Mouse (Mus musculus) heart, embryonic 12.5 days (tissue): ENCODE measurements around the gene Egln1. TPM values are rescaled to one million over a fixed set of nuclear protein-coding genes. Genes with fewer than 3 reads are reported as not detected.

Source experiments
- ATAC-seq: fragments of 200-750 bp; cut with Nextera tagmentation; 2 replicates; pipeline ENCODE4 v1.8.0; 2017; ENCODE audit warnings: moderate TSS enrichment, moderate library complexity; ENCODE audit not compliant: insufficient number of reproducible peaks, low FRiP score
- H3K27ac ChIP-seq: fragments of 300-500 bp; sonication (generic); 2 replicates; pipeline ENCODE4 v1.5.1; 2016; ENCODE audit warnings: mild to moderate bottlenecking, moderate library complexity; ENCODE audit not compliant: poor library complexity, severe bottlenecking
- H3K27me3 ChIP-seq: fragments of 300-500 bp; sonication (generic); replicated peaks from 2 replicates; pipeline ENCODE4 v1.6.1; 2016; ENCODE audit warnings: mild to moderate bottlenecking, moderate library complexity
- H3K36me3 ChIP-seq: fragments of 300-500 bp; sonication (generic); 2 replicates; pipeline ENCODE4 v1.6.1; 2016; ENCODE audit warnings: mild to moderate bottlenecking, moderate library complexity
- H3K4me1 ChIP-seq: fragments of 300-500 bp; sonication (generic); replicated peaks from 2 replicates; pipeline ENCODE4 v1.6.1; 2016; ENCODE audit warnings: mild to moderate bottlenecking
- H3K4me2 ChIP-seq: fragments of 300-500 bp; sonication (generic); 2 replicates; pipeline ENCODE4 v1.6.1; 2016; ENCODE audit warnings: mild to moderate bottlenecking, moderate library complexity
- H3K4me3 ChIP-seq: fragments of 300-500 bp; sonication (generic); 2 replicates; pipeline ENCODE4 v1.5.1; 2016; ENCODE audit warnings: mild to moderate bottlenecking
- H3K9ac ChIP-seq: fragments of 300-500 bp; sonication (generic); 2 replicates; pipeline ENCODE4 v1.6.1; 2016; ENCODE audit warnings: mild to moderate bottlenecking, moderate library complexity
- H3K9me3 ChIP-seq: fragments of 300-500 bp; sonication (generic); replicated peaks from 2 replicates; pipeline ENCODE4 v1.6.1; 2016; ENCODE audit warnings: mild to moderate bottlenecking, moderate library complexity
- WGBS: fragments of 180-500 bp; shearing (Covaris S2); methylation state at CpG from one replicate; pipeline ENCODE4 v1.1.7; 2016; 5-methylcytosine and 5-hydroxymethylcytosine counted together
- polyA plus RNA-seq: library from polyadenylated mRNA; unstranded; fragments of >200 nt; fragmentation: Nextera tagmentation; extraction: Ambion mirVana; gene quantifications from 2 replicates; pipeline ENCODE4 v1.2.1, GENCODE M21; 2016

Gene Egln1
- polyA plus RNA-seq: 16.5 and 18.6 TPM in 2 replicates

DNA sequence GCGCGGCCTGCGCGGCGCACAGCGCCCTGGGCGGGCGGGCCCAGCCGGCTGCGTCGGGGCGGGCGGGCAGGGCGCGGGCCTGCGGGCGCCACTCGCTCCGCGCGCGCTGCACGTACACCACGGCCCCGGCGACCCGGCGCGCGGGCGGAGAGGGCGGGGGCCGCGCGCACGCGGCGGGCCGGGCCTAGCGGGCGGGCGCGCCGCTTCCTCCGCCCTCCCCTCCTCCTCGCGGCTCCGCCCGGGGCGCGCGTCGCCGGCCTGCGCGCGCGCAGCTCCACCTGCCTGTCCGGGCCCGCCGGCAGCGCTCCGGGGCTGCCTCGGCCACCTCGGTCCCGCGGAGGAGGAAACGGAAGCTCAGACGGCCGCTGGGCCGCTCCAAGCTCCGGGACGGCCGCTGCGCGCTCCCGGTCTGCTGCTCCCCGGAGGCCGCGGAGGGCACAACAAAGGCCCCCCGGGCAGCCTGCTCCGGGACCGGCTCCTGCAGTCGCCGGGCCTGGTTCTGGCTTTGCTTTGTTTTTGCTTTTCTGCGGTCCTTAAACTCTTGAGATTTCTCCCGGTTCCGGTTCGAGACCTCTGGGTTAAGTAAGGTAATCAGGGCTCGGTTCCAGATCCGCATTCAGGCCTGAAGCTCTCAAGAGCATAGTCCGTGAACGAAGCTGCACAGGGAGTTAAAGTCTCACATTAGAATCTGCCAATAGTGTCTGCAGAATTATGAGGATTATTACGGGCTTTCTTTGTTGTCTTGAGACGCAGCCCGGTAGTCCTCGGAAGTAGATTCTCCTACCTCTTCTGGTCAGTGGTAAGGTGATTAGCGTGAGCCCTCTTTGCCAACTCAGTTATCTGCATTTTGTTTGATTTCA lies at the start of gene Egln1:
Gene Egln1, minus strand, starts transcription at position 116 of the 860 bp plus-strand sequence.
- Histone ChIP-seq H3K9ac (peak within 1 kb of the TSS; percentile 100), H3K9me3 (no peaks in the 10 kb centered on the region), H3K27me3 (no peaks in the 10 kb centered on the region), H3K4me2 (peak within 1 kb of the TSS; percentile 83), H3K36me3 (no peaks in the 10 kb centered on the region), H3K27ac (peak within 1 kb of the TSS; percentile 99), H3K4me3 (peak within 1 kb of the TSS; percentile 99), H3K4me1 (peaks cover 47% of the 10 kb centered on the region)
- WGBS: 12% methylated on average over 86 of the region's 98 CpGs
- peak; percentile 86 for ATAC-seq

DNA sequence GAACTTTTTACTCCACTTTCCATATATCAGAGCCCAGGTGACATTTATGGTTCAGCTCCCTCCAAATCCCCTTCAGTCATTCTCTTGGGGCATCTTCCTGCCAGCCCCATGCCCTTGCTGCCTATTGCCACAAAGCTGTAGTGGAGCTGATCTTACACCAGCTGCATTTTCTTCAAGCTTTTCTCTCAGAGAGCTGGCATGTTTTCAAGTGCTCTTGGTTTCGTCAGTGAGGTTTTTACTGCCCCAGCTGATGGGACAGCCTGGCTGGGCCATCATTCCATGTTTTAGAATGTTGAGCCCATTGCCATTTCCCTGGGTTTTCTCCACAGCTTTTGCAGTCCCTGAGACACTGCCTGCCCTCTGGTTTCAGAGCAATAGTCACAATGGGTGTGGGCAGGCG lies 46.7 kb upstream of the Egln1 start:
- Histone ChIP-seq H3K9me3 (peaks cover 7% of the 10 kb centered on the region), H3K4me3 (no peak overlapping the region), H3K27me3 (0 out of 2 replicates have a peak, but pooled peaks cover 3% of the 10 kb centered on the region), H3K36me3 (no peaks in the 10 kb centered on the region), H3K4me1 (peaks cover 22% of the 10 kb centered on the region), H3K9ac (no peak overlapping the region), H3K27ac (no peak overlapping the region), H3K4me2 (no peak overlapping the region)
- 72% methylated on average over 2 of the region's 2 CpGs for WGBS
- ATAC-seq: no peak

DNA sequence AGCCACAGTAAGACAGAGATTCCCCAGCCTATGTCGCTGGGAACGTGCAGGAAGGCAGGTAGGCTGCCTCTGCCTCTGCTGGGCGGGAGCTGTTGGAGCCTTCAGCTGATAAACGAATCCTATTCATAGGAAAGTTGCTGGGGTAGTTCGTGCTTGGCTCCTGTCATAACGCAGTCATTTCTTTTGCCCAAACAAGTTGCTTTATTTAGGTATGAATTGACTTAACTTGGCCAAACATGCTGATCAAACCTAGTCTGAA lies 42.5 kb upstream of the Egln1 start:
- no peak for ATAC-seq
- Histone ChIP-seq H3K4me3 (peak overlapping the region; percentile 37), H3K4me1 (peaks cover 22% of the 10 kb centered on the region), H3K36me3 (no peaks in the 10 kb centered on the region), H3K9ac (peak overlapping the region; percentile 49; the same call in 1 of the 2 replicates), H3K4me2 (peak overlapping the region; percentile 65), H3K9me3 (no peaks in the 10 kb centered on the region), H3K27me3 (peaks cover 6% of the 10 kb centered on the region; the same call in 1 of the 2 replicates), H3K27ac (no peak overlapping the region)
- WGBS: 12% methylated on average over 6 of the region's 6 CpGs

DNA sequence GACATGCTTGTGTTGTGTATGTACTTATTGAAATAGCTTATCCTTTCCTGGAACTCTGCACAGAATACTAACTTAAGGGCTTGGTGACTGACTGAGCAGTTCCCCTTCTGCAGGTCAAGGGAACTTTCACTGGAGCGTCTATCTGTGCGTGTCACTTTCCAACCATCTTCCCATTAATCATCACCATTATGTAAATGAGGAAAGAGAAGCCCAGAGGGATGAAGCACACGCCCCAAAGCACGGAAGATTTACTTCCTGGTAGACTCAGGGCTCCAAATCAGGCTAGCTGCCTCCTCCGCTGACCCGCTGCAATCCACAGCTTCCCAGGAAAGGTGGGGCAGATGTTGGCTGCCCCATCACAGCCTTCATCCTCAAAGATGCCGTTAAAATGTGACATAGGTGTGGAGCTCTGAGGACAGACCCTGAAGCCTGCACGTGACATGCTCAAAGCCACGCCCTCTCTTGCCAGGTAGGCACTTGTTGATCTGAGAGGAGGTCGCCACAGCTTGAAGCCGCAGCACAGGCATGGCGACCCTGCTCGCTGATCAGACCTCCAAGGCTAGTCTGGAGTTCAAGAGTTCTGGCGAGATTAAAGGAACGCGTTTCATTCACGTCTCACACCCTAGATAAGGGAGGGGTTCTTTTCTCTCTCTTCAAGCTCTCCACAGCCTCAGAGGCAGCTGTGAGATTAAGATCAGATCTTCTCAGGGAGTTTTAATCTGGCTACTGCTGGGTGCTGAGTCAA lies 42.0 kb upstream of the Egln1 start:
- H3K4me2 ChIP-seq: peak overlapping the region; percentile 65
- peak overlapping the region; percentile 37 for H3K4me3 ChIP-seq
- H3K9ac ChIP-seq: peak overlapping the region; percentile 49
- WGBS: 6% methylated on average over 17 of the region's 17 CpGs
- H3K27me3 ChIP-seq: peaks cover 10% of the 10 kb centered on the region; the same call in 1 of the 2 replicates
- no peaks in the 10 kb centered on the region for H3K36me3 ChIP-seq
- H3K4me1 ChIP-seq: peaks cover 22% of the 10 kb centered on the region
- ATAC-seq: no peak
- H3K27ac ChIP-seq: no peak overlapping the region
- no peaks in the 10 kb centered on the region for H3K9me3 ChIP-seq

DNA sequence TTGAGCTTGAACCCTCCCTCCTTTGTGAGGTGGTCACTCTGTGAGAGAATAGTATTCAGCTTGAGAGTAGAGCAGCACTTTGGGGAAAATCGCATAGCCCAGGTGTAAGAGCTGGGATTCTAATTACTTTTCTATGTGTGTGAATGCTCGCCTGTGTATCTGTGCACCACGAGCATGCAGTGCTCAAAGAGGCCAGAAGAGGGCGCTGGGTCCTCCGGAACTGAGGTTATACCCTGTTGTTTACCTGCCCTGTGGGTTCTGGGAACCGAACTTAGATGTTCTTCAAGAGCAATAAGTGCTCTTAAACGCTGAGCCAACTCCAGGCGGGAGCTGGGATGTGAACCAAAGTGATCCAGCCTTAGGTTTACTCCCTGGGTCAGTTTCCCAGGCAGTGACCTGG lies 31.7 kb upstream of the Egln1 start:
- H3K4me3 ChIP-seq: no peak overlapping the region
- H3K4me2 ChIP-seq: no peak overlapping the region
- no peaks in the 10 kb centered on the region for H3K36me3 ChIP-seq
- H3K9ac ChIP-seq: no peak overlapping the region
- H3K27ac ChIP-seq: no peak overlapping the region
- H3K9me3 ChIP-seq: peaks cover 6% of the 10 kb centered on the region
- no peak for ATAC-seq
- WGBS: 73% methylated on average over 8 of the region's 8 CpGs
- no peaks in the 10 kb centered on the region for H3K4me1 ChIP-seq
- H3K27me3 ChIP-seq: peaks cover 6% of the 10 kb centered on the region; the same call in 1 of the 2 replicates

DNA sequence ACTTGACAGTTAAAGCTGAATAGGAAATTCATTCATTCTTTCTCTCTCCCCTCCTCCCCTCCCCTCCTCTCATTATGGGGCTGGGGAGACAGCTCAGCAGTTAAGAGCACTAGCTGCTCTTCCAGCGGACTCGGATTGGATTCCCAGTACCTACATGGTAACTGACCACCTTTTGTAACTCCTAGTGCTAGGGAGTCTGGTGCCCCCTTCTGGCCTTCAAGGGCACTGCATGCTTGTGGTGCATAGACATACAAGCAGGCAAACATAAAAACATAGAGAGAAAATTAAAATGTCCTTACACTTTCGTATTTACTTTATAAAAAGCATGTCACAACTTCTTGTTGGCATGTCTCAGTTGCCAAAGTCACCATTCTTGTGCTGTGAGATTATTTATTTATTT lies 30.9 kb upstream of the Egln1 start:
- Histone ChIP-seq H3K9ac (no peak overlapping the region), H3K27me3 (peaks cover 2% of the 10 kb centered on the region; the same call in 1 of the 2 replicates), H3K9me3 (peaks cover 6% of the 10 kb centered on the region), H3K27ac (no peak overlapping the region), H3K36me3 (no peaks in the 10 kb centered on the region), H3K4me3 (no peak overlapping the region), H3K4me2 (no peak overlapping the region), H3K4me1 (no peaks in the 10 kb centered on the region)
- no peak for ATAC-seq
- 90% methylated on average over 3 of the region's 3 CpGs for WGBS

DNA sequence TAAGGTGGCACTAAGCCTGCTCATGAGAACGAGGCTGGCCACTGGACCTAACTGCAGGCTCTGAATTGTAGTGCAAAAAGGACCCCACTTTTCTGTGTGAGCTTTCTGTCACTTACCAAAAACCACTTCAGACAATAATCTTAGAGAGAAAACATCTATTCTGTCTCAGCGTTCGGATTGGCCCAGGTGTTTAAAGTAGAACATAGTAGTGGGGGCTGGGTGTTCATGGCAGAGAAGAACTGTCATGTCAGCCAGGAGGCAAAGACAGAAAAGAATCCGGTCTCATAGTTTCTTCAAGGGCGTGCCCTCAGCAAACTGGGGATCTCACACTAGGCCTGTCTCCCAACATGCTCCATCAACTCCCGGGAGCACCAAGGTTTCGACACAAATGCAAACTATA lies 28.9 kb upstream of the Egln1 start:
- Histone ChIP-seq H3K4me3 (no peak overlapping the region), H3K27me3 (no peaks in the 10 kb centered on the region), H3K9ac (no peak overlapping the region), H3K4me1 (no peaks in the 10 kb centered on the region), H3K36me3 (no peaks in the 10 kb centered on the region), H3K4me2 (no peak overlapping the region), H3K9me3 (peaks cover 6% of the 10 kb centered on the region; the same call in 1 of the 2 replicates), H3K27ac (no peak overlapping the region)
- ATAC-seq: no peak
- WGBS: 78% methylated on average over 7 of the region's 7 CpGs

DNA sequence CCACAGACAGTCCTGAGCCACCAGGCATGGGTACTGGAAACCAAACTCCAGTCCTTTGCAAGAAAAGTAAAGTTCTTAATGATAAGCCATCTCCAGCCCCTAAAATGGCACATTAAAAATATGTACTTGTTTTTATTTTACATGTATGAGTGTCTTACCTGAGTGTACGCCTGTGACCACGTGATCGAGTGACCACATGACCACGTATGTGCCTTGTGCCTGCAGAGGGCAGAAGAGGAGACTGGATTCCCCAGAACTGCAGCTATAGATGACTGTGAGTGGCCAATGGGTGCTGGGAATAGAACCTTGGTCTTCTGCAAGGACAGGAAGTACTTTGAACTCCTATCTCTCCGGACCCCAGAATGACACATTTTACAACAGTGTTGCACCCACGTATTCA lies 27.1 kb upstream of the Egln1 start:
- Histone ChIP-seq H3K9ac (no peak overlapping the region), H3K4me3 (no peak overlapping the region), H3K36me3 (no peaks in the 10 kb centered on the region), H3K4me2 (no peak overlapping the region), H3K27ac (no peak overlapping the region), H3K27me3 (no peaks in the 10 kb centered on the region), H3K4me1 (no peaks in the 10 kb centered on the region), H3K9me3 (peaks cover 17% of the 10 kb centered on the region; the same call in 1 of the 2 replicates)
- 89% methylated on average over 6 of the region's 6 CpGs for WGBS
- no peak for ATAC-seq

DNA sequence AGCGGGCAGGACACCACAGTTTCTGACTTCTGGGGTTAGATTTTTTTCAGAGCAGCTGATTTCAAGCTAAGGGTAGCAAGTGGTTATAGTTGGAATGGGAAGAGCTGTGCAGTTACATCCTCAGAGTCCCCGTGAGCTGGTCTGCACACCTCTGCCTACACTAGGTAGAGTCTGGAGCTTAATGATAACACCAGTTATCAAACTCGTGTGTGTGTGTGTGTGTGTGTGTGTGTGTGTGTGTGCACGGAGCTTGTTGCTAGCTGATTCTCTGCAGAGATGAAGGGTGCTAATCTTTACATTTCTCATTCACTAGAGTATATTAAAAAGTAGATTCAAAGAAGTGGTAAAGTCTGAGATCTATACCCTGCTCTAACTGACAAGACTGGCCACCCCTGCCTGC lies 25.1 kb upstream of the Egln1 start:
- 66% methylated on average over 4 of the region's 4 CpGs for WGBS
- Histone ChIP-seq H3K27me3 (no peaks in the 10 kb centered on the region), H3K4me3 (no peak overlapping the region), H3K9ac (no peak overlapping the region), H3K9me3 (0 out of 2 replicates have a peak, but pooled peaks cover 10% of the 10 kb centered on the region), H3K27ac (no peak overlapping the region), H3K4me2 (no peak overlapping the region), H3K36me3 (no peaks in the 10 kb centered on the region), H3K4me1 (peaks cover 4% of the 10 kb centered on the region; the same call in 1 of the 2 replicates)
- ATAC-seq: no peak

DNA sequence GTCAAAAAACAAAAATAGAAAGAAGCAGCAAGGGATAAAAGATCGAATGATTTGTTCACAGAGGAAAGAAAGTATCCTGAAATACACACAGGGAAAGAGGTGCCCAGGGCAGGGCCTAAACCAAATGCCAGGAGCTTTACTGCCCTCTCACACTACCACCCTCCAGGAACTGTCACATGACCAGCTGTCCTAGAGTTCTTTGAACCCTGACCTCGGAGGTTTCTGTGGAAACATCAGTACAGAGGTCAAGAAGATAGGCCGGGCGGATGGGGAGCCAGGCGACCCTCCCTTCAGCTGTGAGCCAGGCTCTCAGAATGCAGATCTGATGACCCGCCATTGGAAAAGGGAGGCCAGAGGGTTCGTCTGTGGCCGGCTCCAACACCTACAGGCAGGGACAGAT lies 24.1 kb upstream of the Egln1 start:
- 66% methylated on average over 8 of the region's 8 CpGs for WGBS
- H3K9me3 ChIP-seq: 0 out of 2 replicates have a peak, but pooled peaks cover 10% of the 10 kb centered on the region

DNA sequence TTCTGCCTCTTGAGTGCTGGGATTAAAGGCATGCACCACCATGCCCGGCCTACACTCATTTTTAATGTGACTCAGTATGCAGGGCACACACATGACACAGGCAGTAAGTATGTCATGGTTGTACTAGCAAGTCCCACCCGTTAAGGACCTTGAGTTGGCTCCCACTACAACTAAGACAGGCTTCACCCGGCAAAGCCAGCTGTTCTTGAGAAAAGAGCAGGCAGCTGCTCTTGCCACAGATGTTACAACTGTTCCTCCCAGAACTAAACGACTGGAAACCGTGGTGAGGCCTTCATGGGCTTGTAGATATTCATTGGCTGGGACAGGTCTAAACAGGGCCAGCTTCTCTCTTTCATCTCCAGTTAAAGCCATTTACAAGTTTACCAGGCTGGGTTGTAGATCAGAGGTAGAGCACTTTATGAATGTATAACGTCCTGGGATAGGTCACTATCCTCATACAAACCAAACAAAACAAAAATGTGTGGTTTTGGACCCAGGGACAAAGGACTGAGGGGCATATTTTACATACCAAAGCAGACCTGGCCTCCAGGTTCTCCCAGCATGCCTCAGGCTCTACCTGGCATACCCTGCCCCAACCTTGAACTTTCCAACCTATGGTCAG lies 21.3 kb upstream of the Egln1 start:
- Histone ChIP-seq H3K27ac (no peak overlapping the region), H3K27me3 (0 out of 2 replicates have a peak, but pooled peaks cover 4% of the 10 kb centered on the region), H3K9me3 (0 out of 2 replicates have a peak, but pooled peaks cover 10% of the 10 kb centered on the region), H3K4me3 (no peak overlapping the region), H3K4me1 (peaks cover 5% of the 10 kb centered on the region; the same call in 1 of the 2 replicates), H3K4me2 (no peak overlapping the region), H3K36me3 (no peaks in the 10 kb centered on the region), H3K9ac (no peak overlapping the region)
- WGBS: 73% methylated on average over 6 of the region's 6 CpGs
- no peak for ATAC-seq

More for the DNA sequence above, 24.1 kb upstream of the Egln1 start:
- Histone ChIP-seq H3K27ac (no peak overlapping the region), H3K4me1 (peaks cover 5% of the 10 kb centered on the region; the same call in 1 of the 2 replicates), H3K27me3 (0 out of 2 replicates have a peak, but pooled peaks cover 4% of the 10 kb centered on the region), H3K4me3 (no peak overlapping the region), H3K4me2 (no peak overlapping the region), H3K9ac (no peak overlapping the region), H3K36me3 (no peaks in the 10 kb centered on the region)
- no peak for ATAC-seq
